Mouse (Mus musculus): ENCODE measurements at regions not wholly inside any gene's neighbourhood (a gene's known extent, or its start where the extent isn't known, plus 50 kb on each side); places are given as distances from the start of the nearest gene placed in this dataset.
A peak's percentile ranks its signal among the peaks of the same experiment; 100 is the strongest.

DNA sequence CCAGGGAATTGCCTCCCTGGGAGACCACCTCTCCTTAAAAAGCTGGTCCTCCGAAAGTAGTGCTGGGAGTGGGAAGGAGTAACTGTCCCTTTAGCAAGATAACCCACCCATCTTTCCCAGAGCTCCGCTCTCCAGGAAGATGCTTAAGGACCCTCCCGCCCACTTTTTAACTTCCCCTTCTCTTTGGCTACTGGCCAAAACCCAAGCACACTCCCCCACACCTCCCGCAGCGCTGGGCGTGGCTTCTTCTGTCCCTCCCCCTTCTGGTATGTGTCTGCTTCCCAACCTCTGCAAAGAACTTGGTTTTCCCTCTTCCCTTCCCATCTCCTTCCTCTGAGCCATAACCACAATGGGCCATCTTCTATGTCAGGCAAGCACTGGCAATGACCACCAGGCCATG, 85.4 kb downstream of the Rpap3 start:
- DNase-seq = no peak

DNA sequence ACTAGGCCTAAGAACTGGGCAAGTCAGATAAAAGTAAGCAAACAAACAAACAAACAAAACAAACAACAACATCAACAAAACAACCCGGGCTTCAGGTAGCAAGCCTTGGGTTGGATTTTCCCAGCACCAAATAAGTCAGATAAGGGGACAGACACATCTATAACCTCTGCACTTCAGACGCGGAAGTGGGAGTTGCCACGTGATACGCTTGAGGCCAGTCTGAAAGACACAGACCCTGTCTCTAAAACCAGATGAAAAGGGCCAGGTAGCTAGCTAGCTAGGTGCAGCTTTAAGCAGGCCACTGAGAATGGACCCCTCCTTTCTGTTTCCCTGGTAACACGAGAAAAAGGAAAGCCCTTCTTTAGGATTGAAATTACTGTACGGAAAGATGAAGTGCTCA, 85.9 kb downstream of the Rpap3 start:
- DNase-seq = no peak

DNA sequence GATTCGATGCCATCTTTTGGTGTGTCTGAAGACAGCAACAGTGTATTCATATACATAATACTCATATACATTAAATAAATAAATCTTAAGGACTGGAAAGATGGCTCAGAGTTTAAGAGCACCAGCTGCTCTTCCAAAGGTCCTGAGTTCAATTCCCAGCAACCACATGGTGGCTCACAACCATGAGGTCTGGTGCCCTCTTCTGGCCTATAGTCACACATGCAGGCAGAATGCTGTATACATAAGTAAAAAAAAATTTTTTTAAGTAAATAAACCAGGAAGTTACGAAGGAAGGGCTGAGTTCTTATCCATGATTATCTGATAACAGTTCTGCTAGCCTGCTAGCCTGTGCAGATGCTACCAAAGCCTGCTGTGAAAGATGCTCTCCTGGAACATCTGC, 93.3 kb downstream of the Rpap3 start:
- DNase-seq = no peak

DNA sequence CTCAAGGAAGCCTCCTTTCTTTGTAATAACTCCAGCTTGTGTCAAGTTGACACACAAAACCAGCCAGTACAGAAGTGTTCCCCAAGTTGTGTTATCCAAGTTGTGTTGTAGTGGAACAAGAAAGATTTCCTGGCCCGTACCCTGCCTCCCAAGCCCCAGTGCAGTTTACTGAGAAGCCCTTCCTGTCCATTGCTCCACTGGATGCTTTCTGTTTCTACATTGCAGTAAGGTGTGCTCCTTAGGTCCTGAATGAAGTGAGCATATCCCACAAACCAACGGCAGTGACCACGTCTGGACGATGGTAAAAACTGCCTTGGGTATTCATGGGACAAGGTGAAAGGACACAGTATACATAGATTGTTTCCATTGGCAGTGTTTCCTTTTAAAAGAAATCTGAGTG, 94.9 kb downstream of the Rpap3 start:
- DNase-seq = no peak

DNA sequence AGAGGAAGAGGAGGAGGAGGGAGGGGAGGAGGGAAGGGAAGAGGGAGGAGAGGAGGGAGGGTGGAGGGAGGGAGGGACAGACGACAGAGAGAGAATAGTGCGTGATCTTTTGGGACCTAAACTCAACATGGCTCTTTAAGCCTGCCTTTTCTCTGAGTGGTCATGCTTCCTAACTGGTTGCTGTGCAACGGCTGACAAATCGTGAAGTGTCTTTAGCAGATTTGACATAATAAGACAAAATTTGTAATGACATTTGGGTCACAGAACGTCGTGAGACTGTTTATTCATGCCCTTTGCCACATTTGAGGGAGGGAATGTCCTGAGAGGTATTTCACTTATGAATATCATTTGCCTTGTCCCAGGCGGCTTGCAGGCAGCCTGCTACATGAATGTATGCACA, 96.1 kb downstream of the Rpap3 start:
- no peak for DNase-seq

DNA sequence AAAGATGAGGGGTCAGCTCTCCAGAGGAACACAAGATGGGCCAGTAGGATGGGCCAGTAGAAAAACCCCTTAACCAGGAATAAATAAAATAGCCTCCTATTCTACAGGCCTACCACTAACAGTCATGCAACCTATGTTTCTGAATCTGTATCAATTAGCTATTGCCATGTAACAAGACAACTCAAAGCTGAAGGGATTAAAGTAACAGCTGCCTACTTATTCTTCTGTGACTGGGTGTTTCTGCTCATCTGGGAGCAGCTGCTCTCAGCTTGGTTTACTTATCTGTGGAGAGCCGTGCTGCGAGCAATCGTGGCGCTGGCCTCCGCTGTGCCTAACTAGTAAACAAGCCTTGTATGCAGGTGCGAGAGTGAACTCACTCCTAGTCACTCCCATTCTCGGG, 97.0 kb downstream of the Rpap3 start:
- DNase-seq = no peak

DNA sequence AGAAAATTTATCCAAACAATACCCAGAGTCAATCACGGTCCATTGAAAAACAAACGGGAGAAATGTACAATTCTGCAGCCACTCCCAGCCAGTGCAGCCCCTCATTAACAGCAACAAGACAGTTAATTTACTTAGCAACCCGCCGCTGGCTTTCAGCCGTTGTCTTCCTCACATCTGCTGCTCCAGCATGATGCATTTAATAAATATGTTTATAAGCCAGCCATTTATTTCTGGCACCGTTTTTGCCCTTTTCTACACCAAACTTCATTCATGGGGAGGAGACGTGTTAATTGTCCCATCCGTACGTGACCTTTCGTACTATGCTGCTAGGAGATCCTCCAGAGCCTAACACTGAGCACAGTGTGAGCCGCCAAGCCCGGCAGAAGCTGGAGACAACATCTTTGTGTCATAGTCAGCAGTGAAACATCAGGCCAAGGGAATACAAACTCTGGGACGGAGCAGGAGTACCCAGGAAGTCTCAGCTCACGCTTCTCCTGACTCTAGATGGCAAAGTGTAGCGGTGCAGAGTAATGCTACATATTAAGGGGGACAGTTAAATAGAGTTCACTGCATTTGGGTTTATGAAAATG, 97.9 kb downstream of the Rpap3 start:
- DNase-seq = no peak

DNA sequence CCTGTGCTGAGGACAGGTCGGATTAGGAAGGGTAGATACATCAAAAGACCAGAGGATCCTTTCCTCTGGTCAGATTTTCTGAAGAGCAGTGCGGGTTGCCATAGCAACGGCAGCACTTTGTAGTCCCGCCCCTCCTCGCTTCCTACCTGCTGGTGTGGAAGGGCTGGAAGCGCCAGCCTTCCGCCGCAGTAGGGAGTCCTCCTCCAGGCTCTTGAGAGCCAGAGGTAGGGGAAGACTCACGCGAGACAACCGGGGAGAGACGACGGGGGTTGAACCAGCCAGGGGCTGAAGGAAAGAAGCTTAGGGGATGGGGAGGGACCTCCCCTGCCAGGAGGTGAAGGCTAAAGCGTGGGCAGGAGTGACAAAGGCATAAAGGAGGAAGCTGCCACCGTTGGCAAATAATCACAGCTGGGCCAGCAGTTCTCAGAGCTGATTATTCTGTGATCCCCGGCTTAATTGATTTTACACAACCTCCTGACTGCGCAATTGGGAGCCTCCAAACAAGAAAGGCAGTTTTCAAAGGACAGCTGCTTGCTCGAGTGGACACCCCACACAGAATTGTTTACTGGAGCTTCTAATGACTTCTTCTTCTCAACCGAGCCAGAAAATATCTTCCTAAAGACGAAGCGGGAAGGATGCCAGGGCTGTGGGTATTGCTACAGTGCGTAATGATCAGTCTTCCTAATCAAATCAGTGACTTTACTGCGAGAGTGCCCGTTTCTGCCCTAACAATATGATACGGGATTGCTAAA, 98.8 kb downstream of the Rpap3 start:
- DNase-seq = peak; percentile 21 to 44

DNA sequence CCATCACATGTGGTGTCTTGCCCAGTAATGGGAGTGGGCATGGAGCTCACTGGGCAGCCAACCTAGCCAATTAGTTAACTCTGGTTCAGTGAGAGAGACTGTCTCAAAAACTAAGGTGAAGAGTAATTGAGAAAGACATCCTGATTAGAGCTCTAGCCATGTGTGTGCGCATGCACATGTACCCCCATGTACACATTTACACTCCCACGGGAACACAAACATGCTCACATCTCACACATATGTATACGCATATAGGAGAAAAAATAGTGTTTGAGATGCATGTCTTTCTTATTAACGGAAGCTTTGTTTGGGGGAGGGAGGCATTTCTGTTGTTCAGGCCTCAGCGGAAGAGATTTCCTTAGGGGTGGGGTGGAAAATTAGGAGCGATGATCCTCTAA, 99.4 kb downstream of the Rpap3 start:
- no peak for DNase-seq

DNA sequence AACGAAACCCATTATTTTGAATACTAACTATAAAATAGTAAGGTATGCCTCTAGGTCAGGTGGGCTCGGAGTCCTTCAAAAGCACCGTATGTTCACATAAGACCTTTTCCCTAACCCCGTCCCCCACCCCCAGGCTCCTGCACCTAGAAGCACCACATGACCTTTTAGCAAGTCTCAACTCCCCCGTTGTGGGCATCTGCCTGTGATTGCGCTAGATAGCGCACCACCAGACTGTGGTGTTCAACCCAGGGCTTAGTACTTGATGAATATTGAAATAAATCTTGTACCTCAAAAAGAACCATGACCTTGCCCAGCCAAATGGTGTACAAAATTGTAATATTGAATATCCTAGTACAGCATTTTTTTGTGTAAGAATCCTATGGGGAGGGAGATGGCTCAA, 99.8 kb downstream of the Rpap3 start:
- no peak for DNase-seq

DNA sequence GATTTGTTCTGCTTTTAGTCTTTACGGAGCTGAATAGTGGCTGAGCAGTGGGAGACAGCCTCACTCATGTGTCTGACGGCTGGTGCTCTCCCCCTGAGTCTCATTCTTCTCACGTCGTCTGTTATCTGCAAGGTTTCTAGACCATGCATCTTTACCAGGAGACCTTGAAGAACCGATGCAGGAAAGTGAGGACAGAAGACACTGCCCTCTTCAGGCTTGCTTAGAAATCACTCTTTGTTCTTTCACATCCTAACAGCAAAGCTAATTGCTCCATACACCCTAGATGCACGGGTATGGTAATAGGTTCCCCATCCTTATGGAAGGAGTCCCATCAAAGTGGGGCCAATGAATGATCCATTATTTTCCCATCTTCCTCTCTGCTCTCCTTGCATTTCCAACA, 102.1 kb downstream of the Rpap3 start:
- DNase-seq = no peak

DNA sequence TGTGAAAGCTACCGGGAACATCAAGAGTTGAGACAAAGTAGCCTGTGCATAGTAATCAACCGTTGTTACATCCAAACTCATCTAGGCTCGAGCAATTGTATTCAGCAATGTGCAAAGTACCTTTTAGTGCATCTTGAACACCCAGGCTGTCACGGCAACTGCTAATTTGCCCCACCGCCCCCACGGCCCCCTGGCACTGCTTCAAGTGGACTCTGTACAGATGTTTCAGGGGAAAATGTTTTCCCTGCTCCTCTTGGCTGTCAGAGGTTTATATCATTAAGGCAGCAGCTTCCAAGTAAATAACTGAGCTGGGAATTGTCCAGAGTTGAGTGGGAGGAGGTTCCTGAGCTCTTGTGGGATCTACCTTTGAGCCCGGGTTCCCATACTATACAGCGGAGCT, 107.4 kb downstream of the Rpap3 start:
- no peak for DNase-seq

DNA sequence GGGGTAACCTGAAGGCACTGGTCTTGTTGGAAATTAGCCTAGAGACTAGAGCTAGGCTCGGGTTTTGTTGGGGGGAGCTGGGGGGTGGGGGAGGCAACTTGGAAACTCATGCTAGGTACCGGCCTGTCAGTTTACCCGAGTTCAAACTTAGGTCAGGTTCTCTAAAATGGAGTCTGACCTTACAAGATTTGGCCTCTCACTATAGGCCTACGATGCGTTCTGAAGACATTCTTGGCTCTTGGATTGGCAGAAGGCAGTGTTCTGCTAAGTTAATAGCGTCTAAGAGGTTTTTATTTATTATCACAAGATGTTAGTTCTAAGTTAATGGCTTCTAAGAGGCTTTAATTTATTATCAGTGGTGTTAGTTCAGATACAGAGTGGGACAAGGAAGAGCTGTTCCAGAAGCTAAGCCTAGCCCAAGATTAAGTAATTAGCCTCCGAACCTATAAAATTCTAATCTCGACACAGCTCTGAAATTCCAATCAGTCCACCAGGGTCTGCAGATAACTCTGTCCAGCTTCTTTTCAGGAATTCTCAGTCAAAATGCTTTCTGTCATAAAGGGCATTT, 109.0 kb downstream of the Rpap3 start:
- no peak for DNase-seq

DNA sequence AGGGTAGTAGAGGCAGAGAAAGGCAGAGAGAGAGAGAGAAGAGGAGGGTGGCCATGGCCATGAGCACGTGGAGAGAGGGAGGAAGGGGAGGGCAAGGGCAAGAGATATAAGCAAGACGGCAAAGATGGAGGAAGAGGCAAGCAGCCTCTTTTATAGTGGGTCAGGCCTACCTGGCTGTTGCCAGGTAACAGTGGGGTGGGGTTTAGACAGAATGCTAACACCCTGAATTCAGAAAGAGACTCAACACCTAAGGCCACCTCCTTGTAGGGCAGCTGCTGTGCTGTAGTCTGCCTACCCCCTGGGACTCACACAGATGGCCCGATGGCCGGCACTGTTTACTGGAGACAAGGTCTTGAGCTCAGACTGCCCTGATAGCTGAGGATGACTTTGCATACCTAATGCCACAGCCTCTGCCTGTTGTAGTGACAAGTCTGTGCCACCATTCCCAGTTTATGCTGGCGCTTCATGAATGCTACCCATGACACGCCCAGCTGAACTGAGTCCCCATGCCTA, 110.3 kb downstream of the Rpap3 start:
- no peak for DNase-seq

DNA sequence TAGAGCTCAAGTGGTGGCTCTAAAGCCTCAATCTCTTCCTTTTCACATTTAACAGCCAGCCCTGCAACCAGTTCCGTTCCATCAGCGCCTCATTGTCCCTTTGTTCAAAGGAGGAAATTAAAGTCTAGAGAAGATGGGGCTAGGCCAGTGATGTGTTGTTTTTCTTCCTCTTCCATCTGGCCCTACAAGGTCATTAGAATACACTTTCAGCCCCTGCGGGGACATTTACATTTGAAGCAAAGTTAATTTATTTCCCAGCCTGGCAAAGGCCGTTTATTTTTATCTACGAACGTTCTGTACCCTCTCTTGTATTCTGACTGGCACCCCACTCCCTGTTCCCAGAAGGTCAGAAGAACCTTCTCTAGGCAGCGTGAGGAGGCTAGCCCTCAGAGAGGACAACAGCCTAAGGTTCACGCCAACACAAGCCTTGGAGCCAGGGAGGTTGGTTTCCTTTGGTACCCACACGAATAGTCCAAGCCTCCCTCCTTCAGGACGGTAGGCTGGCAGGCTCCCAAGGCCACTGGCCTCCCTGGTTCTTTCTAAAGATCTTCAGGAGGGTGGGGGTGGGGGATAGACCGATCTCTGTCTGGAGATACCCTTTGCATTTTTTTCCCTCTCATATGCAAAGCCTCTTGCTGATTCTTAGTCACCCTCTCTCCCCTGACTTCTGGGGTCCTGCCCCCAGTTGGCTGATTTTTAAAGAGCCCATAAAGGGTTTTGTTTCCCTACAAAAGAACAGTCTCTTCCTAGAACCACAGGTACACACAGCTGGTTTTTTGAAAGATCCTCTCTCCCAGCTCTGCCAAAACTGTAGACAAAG, 111.6 kb downstream of the Rpap3 start:
- peak in 1 of 2 experiments; percentile 6 for DNase-seq

DNA sequence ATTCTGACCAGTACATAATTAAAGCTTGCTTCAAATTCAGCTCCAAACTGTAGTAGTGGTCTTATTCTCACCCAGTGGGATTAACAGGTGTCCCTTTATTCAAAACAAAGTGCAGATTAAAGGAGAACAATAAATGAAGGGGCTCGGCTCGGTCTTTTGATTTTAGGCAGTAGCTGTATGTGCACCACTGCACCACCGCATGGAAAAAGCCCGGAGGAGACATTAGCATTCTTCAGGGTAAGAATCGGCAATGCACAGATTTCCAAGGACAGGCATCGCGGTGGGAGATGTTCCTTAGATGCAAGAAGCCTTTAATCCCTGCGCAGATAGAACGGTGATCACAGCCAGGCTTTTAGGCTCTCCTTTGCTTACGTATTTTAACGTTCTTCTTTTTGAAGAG, 112.8 kb downstream of the Rpap3 start:
- DNase-seq = no peak

DNA sequence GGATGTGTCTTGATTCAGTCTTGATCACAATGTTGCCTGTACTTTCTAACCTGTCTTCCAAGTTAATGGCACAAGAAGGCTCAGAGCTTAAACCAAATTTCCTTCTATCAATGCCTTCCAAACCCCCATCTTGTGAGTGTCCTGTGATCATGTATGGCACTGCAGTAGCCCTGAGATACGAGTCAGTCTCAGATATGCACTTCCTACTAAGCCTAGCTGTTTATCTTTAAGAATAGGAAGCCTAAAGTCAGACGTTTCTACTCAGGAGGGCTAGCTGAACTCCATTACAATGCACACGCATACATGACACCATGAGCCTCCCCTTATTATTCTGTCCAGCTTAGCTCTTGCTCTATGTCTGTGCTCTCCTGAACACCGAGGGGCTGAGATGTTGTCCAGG, 114.2 kb downstream of the Rpap3 start:
- no peak for DNase-seq

DNA sequence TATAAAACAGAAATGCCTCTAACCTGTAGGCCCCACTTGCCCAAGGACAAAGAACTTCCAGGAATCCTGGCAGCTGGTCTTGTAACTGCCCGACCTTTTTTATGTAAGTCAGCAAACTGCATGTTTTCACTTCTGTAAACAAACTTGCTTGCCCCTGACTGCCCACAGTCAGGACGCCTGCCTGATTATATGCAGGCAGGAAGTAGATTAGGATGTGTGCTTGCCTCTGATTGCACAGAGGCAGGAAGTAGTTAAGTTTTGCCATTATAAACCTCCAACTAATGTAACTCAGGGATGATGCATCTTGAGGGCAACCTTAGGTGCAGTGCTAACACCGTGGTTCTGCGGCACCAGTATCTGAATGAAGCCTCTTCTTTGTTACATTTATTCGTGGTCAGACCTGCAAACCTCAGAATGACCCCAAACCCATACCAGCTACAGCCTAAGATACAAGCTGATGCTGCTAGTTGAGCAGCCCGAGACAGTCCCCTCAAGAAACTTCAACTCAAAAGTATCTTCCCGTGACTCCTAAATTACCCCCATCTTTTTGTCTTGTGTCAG, 114.8 kb downstream of the Rpap3 start:
- no peak for DNase-seq

DNA sequence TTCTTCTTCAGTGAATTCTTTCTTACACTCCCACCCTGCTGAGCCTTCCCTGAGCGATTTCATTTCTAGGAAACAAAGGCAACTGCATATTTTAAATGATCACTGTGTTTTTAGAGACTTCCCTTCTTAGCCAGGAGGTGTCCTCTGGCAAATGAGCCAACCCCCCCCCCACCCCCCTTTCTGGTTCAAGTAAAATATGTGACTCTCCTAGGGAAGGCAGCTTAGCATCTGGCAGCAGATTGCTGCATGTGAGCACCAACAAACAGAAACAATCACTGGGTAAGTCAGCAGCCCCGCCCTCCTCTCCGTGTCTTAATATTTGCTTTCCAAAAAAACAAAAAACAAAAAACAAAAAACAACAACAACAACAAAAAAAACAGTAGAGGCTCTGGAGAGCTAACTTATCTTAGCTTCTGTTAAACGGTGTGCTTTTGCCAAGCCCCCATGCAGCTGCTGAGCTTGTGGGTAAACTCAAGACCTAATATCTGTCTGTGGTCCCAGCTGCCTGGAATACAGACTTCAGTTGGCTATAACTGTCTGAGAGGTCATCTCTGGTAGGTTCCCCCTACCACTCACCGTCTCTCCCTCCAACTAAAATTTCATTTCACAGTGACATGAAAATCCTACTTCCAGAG, 117.9 kb downstream of the Rpap3 start:
- DNase-seq = no peak

DNA sequence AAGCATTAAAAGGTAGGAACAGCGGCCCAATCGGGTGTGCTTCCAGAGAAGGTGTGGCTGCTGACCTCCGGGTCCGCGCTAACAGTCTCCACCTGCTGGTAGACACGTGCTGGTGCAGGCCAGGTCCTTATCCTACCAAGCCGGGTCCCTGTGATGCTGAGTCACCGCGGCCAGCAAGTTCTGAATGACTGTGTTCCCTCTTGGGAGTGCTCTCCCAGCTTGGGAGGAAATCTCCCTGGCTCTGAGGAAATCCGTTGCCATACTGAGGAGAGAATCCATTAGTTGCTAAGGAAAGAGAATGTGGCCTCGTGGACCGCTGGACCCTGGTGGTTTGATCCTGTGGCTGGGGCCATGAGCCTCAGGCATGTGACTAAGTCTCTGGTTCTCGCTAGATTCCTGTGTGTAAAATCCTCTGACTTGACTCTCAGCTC, 123.9 kb downstream of the Rpap3 start:
- DNase-seq = peak; percentile 65 to 66

DNA sequence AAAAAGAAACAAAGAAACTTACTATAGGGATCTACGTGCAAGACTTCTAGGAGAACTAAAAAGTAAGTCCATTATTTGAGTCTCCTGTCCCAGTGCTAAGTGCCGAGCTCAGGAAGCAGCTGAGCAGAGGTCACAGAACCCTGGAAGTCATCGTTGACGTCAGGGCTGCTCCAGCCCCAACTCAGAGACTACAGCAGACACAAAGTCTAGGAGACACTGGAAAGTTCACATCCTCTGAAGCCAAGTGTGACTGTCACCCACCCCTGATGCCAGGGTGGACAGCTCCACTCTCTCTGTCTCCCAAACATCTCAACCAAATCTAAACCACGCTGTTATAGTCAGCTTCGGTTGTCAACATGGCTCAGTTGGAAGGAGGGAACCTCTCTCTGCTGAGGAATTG, 124.9 kb downstream of the Rpap3 start:
- no peak for DNase-seq

DNA sequence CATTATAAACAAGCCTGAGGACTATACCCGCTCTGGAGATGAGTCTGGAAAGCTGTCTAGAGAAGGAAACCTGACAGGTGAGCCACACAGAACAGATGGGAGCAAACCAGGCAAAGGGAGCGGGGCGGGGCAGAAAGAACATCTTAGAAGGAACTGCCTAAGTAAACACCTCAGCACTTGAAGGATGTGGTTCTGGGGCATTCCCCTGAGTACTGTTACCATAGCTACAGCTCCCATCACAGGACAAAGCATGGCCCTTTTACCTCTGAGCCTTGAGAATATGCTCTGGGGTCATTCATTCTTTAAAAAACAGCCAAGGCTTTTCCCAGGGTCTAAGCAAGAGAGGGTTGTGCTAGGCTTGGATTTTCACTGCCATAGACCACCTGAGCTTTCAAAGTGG, 127.6 kb downstream of the Rpap3 start:
- no peak for DNase-seq

DNA sequence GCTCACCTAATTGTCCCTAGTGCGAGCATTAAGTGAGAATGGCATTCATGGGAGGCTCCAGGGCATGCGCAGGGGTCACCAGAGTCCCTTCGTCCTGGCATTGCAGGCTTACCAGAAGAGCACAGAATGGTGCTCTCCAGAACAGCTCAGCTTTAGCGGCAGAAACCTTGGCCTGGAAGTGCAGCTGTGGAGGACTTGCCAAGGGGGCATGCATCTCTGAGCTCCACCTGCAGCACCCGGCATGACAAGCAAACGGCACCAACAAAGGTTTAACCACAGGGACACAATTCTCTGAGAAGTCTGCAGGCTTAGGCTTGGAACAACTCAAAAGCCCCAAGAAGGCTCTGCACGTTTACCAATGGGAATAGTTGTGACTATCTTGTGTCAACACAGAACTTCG, 128.4 kb downstream of the Rpap3 start:
- no peak for DNase-seq

Data from cerebellum, adult 18-20 months (tissue).